Comparison of ENCODE assay signal across 8 mouse cellular contexts in genomic region chr14:20641438-20641875, GRCm38 (mm10). TPM values are rescaled to one million over a fixed set of nuclear protein-coding genes. Genes with fewer than 3 reads are reported as not detected.
DNase-seq lines count a peak whose midpoint lies in the region; ATAC-seq lines count a peak whose summit lies in the region.

No protein-coding gene starts in this region.

- DNase-seq in ovary, postnatal 14 days (ENCODE audit: low spot score) = peak; percentile 9
- DNase-seq in ovary, adult 18-20 months (ENCODE audit: low spot score) = no peak
- DNase-seq in right cerebral cortex, postnatal 14 days = no peak

- no peaks in the 10 kb centered on the region for H3K9me3 ChIP-seq in embryonic facial prominence, embryonic 15.5 days (replicated peaks)
- no peaks in the 10 kb centered on the region for H3K9me3 ChIP-seq in limb, embryonic 12.5 days
- no peaks in the 10 kb centered on the region for H3K9me3 ChIP-seq in stomach, embryonic 15.5 days

- WGBS in embryonic facial prominence, embryonic 15.5 days = 14% methylated on average over 10 of the region's 10 CpGs
- 21% methylated on average over 10 of the region's 10 CpGs for WGBS in limb, embryonic 12.5 days
- WGBS in stomach, embryonic 15.5 days = 13% methylated on average over 10 of the region's 10 CpGs

- peak overlapping the region; percentile 96 for H3K27ac ChIP-seq in embryonic facial prominence, embryonic 15.5 days (replicated peaks)
- peak overlapping the region; percentile 93 for H3K27ac ChIP-seq in limb, embryonic 12.5 days
- H3K27ac ChIP-seq in stomach, embryonic 15.5 days = peak overlapping the region; percentile 94

- peak overlapping the region; percentile 73 for H3K9ac ChIP-seq in embryonic facial prominence, embryonic 15.5 days
- H3K9ac ChIP-seq in limb, embryonic 12.5 days (replicated peaks) = peak overlapping the region; percentile 90
- peak overlapping the region; percentile 75 for H3K9ac ChIP-seq in stomach, embryonic 15.5 days

- ATAC-seq in embryonic facial prominence, embryonic 15.5 days (ENCODE audit: insufficient number of reproducible peaks, low FRiP score, low TSS enrichment, low read depth) = no peak
- ATAC-seq in limb, embryonic 12.5 days (ENCODE audit: insufficient number of reproducible peaks, insufficient read depth, low FRiP score, low TSS enrichment, low read depth) = no peak
- ATAC-seq in stomach, embryonic 15.5 days (ENCODE audit: insufficient read depth, low FRiP score, low read depth) = no peak
- no peak for ATAC-seq in frontal cortex, adult (ENCODE audit: low TSS enrichment)
- no peak for ATAC-seq in granulocyte monocyte progenitor cell, adult 5-6 weeks (replicated peaks; ENCODE audit: poor library complexity, severe bottlenecking)

- H3K27me3 ChIP-seq in embryonic facial prominence, embryonic 15.5 days = no peaks in the 10 kb centered on the region
- no peaks in the 10 kb centered on the region for H3K27me3 ChIP-seq in limb, embryonic 12.5 days
- no peaks in the 10 kb centered on the region for H3K27me3 ChIP-seq in stomach, embryonic 15.5 days (replicated peaks)

- peak overlapping the region; percentile 74 for H3K4me3 ChIP-seq in embryonic facial prominence, embryonic 15.5 days (replicated peaks)
- H3K4me3 ChIP-seq in limb, embryonic 12.5 days (replicated peaks) = peak overlapping the region; percentile 81
- H3K4me3 ChIP-seq in stomach, embryonic 15.5 days (replicated peaks) = peak overlapping the region; percentile 88

- peaks cover 6% of the 10 kb centered on the region; the same call in 1 of the 2 replicates for H3K4me1 ChIP-seq in embryonic facial prominence, embryonic 15.5 days
- peaks cover 12% of the 10 kb centered on the region for H3K4me1 ChIP-seq in limb, embryonic 12.5 days (replicated peaks)
- no peaks in the 10 kb centered on the region for H3K4me1 ChIP-seq in stomach, embryonic 15.5 days

- H3K36me3 ChIP-seq in embryonic facial prominence, embryonic 15.5 days = no peaks in the 10 kb centered on the region
- H3K36me3 ChIP-seq in limb, embryonic 12.5 days = no peaks in the 10 kb centered on the region
- no peaks in the 10 kb centered on the region for H3K36me3 ChIP-seq in stomach, embryonic 15.5 days

- H3K4me2 ChIP-seq in embryonic facial prominence, embryonic 15.5 days (replicated peaks) = peak overlapping the region; percentile 85
- H3K4me2 ChIP-seq in limb, embryonic 12.5 days = peak overlapping the region; percentile 74
- H3K4me2 ChIP-seq in stomach, embryonic 15.5 days = peak overlapping the region; percentile 70

RNA-seq across cellular contexts. Expression of gene Usp54, which starts 0.6 kb away (rescaled TPM):
- polyA plus RNA-seq in embryonic facial prominence, embryonic 15.5 days (2015; fragmentation: Nextera tagmentation; extraction: Ambion mirVana) = 5.6 and 6.6 TPM in 2 replicates
- 11.4 and 13.7 TPM in 2 replicates for polyA plus RNA-seq in limb, embryonic 12.5 days (2016; fragmentation: Nextera tagmentation; extraction: Ambion mirVana)
- 5.5 and 6.3 TPM in 2 replicates for polyA plus RNA-seq in stomach, embryonic 15.5 days (2015; fragmentation: Nextera tagmentation; extraction: Ambion mirVana)
- 5.1 and 9.4 TPM in 2 replicates for total RNA-seq in granulocyte monocyte progenitor cell, adult 5-6 weeks (2014; fragmentation: Nextera tagmentation)
- 4.1 and 4.6 TPM in 2 replicates for total RNA-seq in granulocyte monocyte progenitor cell, adult 5-6 weeks (2017)

RNA-seq across cellular contexts. Expression of gene Myoz1, which starts 14.9 kb away (rescaled TPM):
- 7.0 and 9.7 TPM in 2 replicates for polyA plus RNA-seq in embryonic facial prominence, embryonic 15.5 days (2015; fragmentation: Nextera tagmentation; extraction: Ambion mirVana)
- 1.3 and 1.5 TPM in 2 replicates for polyA plus RNA-seq in limb, embryonic 12.5 days (2016; fragmentation: Nextera tagmentation; extraction: Ambion mirVana)
- 0.23 and 0.77 TPM in 2 replicates for polyA plus RNA-seq in stomach, embryonic 15.5 days (2015; fragmentation: Nextera tagmentation; extraction: Ambion mirVana)
- total RNA-seq in granulocyte monocyte progenitor cell, adult 5-6 weeks (2014; fragmentation: Nextera tagmentation) = not detected in 2 replicates
- total RNA-seq in granulocyte monocyte progenitor cell, adult 5-6 weeks (2017) = not detected in 2 replicates

RNA-seq across cellular contexts. Expression of gene Synpo2l, which starts 26.7 kb away (rescaled TPM):
- 30.1 and 37.7 TPM in 2 replicates for polyA plus RNA-seq in embryonic facial prominence, embryonic 15.5 days (2015; fragmentation: Nextera tagmentation; extraction: Ambion mirVana)
- 11.7 and 14.2 TPM in 2 replicates for polyA plus RNA-seq in limb, embryonic 12.5 days (2016; fragmentation: Nextera tagmentation; extraction: Ambion mirVana)
- 0.45 and 0.88 TPM in 2 replicates for polyA plus RNA-seq in stomach, embryonic 15.5 days (2015; fragmentation: Nextera tagmentation; extraction: Ambion mirVana)
- total RNA-seq in granulocyte monocyte progenitor cell, adult 5-6 weeks (2014; fragmentation: Nextera tagmentation) = 0.32 and 0.56 TPM in 2 replicates
- not detected in 2 replicates for total RNA-seq in granulocyte monocyte progenitor cell, adult 5-6 weeks (2017)

RNA-seq across cellular contexts. Expression of gene Sec24c, which starts 32.7 kb away (rescaled TPM):
- polyA plus RNA-seq in embryonic facial prominence, embryonic 15.5 days (2015; fragmentation: Nextera tagmentation; extraction: Ambion mirVana) = 86.8 and 92.5 TPM in 2 replicates
- 77.2 and 91.2 TPM in 2 replicates for polyA plus RNA-seq in limb, embryonic 12.5 days (2016; fragmentation: Nextera tagmentation; extraction: Ambion mirVana)
- 81.1 and 90.2 TPM in 2 replicates for polyA plus RNA-seq in stomach, embryonic 15.5 days (2015; fragmentation: Nextera tagmentation; extraction: Ambion mirVana)
- 102 and 121 TPM in 2 replicates for total RNA-seq in granulocyte monocyte progenitor cell, adult 5-6 weeks (2014; fragmentation: Nextera tagmentation)
- total RNA-seq in granulocyte monocyte progenitor cell, adult 5-6 weeks (2017) = 88.3 and 103 TPM in 2 replicates

RNA-seq across cellular contexts. Expression of gene Fut11, which starts 53.3 kb away (rescaled TPM):
- 32.3 and 34.2 TPM in 2 replicates for polyA plus RNA-seq in embryonic facial prominence, embryonic 15.5 days (2015; fragmentation: Nextera tagmentation; extraction: Ambion mirVana)
- 24.9 and 27.2 TPM in 2 replicates for polyA plus RNA-seq in limb, embryonic 12.5 days (2016; fragmentation: Nextera tagmentation; extraction: Ambion mirVana)
- 27.1 and 28.5 TPM in 2 replicates for polyA plus RNA-seq in stomach, embryonic 15.5 days (2015; fragmentation: Nextera tagmentation; extraction: Ambion mirVana)
- 9.0 and 9.3 TPM in 2 replicates for total RNA-seq in granulocyte monocyte progenitor cell, adult 5-6 weeks (2014; fragmentation: Nextera tagmentation)
- total RNA-seq in granulocyte monocyte progenitor cell, adult 5-6 weeks (2017) = 7.5 and 9.3 TPM in 2 replicates
